Mouse (Mus musculus): Measurements from ENCODE around the gene Lpar1. TPM values are rescaled to one million over a fixed set of nuclear protein-coding genes. Genes with fewer than 3 reads are reported as not detected.

The Lpar1 gene
- polyA plus RNA-seq (2012) = 0.01 TPM in 1 of 2 replicates, not detected in the other

GRCm38 (mm10) chr4:58553631-58554358, at the start of gene Lpar1:
Gene Lpar1, minus strand, starts transcription at chr4:58553898.
- TF ChIP-seq GATA1 (IDR thresholded peaks at IDR 0.05; ENCODE audit: low read length) (no peak), TAL1 (IDR thresholded peaks at IDR 0.05; ENCODE audit: low read length) (no peak)
- Histone ChIP-seq H3K36me3 (ENCODE audit: control insufficient read depth) (no peaks in the 10 kb centered on the region), H3K4me1 (ENCODE audit: control insufficient read depth) (peaks cover 4% of the 10 kb centered on the region; the same call in 1 of the 2 replicates), H3K9me3 (ENCODE audit: control insufficient read depth, low read length) (no peaks in the 10 kb centered on the region), H3K27me3 (ENCODE audit: control insufficient read depth) (peaks cover 31% of the 10 kb centered on the region), H3K4me3 (replicated peaks) (peak within 1 kb of the TSS; percentile 53)

DNA sequence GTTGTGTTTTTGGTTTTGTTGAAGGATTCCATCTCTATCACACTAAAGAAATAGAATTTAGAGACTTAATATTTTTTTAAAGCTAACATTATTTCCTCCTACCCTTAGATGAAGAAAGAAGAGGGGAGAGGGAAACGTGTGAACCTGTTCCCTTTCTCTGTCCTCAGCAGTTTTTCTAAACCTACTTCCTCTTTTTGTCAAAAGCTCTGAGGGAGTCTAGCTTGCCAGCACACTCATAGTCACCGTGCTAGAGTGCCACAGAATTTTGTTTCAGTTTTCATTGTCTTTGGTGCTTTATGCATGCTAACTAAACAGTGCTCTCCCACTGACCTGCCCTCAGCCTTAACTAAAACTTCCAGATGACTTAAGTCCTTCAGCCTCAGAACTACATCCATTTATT, 32.2 kb upstream of the Lpar1 start:
- H3K27me3 ChIP-seq (ENCODE audit: control insufficient read depth) = no peaks in the 10 kb centered on the region
- TF ChIP-seq TAL1 (IDR thresholded peaks at IDR 0.05; ENCODE audit: low read length) (no peak), GATA1 (IDR thresholded peaks at IDR 0.05; ENCODE audit: low read length) (no peak)
- H3K36me3 ChIP-seq (ENCODE audit: control insufficient read depth) = no peaks in the 10 kb centered on the region
- H3K4me3 ChIP-seq (replicated peaks) = no peak overlapping the region
- no peaks in the 10 kb centered on the region for H3K4me1 ChIP-seq (ENCODE audit: control insufficient read depth)
- H3K9me3 ChIP-seq (ENCODE audit: control insufficient read depth, low read length) = no peaks in the 10 kb centered on the region

DNA sequence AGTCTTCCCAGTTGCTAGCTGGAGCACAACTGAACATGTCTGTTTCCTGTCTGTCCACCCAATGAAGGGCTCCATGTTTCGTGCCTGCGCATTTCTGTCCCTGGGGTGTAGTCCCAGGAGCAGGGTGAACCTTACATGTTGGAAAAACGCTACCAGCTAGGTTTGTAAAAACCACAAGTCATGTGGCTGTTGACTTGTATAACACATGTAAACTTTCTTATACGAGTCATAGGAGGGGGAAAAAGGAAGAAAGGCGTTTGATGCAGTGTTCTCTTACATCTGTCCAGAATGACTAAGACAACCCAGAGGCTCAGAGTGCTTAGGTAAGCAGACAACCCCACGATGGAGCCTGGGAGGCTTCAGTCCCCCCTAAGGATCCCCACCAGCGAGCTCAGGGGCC, 27.5 kb upstream of the Lpar1 start:
- no peaks in the 10 kb centered on the region for H3K36me3 ChIP-seq (ENCODE audit: control insufficient read depth)
- H3K4me3 ChIP-seq (replicated peaks) = no peak overlapping the region

GRCm38 (mm10) chr4:58580516-58580915, 26.8 kb upstream of the Lpar1 start:
- H3K27me3 ChIP-seq (ENCODE audit: control insufficient read depth) = no peaks in the 10 kb centered on the region
- H3K4me3 ChIP-seq (replicated peaks) = no peak overlapping the region
- no peaks in the 10 kb centered on the region for H3K9me3 ChIP-seq (ENCODE audit: control insufficient read depth, low read length)
- TF ChIP-seq GATA1 (IDR thresholded peaks at IDR 0.05; ENCODE audit: low read length) (no peak), TAL1 (IDR thresholded peaks at IDR 0.05; ENCODE audit: low read length) (no peak)
- no peaks in the 10 kb centered on the region for H3K4me1 ChIP-seq (ENCODE audit: control insufficient read depth)
- no peaks in the 10 kb centered on the region for H3K36me3 ChIP-seq (ENCODE audit: control insufficient read depth)

More for the DNA sequence above, 27.5 kb upstream of the Lpar1 start:
- TF ChIP-seq TAL1 (IDR thresholded peaks at IDR 0.05; ENCODE audit: low read length) (no peak), GATA1 (IDR thresholded peaks at IDR 0.05; ENCODE audit: low read length) (no peak)
- Histone ChIP-seq H3K27me3 (ENCODE audit: control insufficient read depth) (no peaks in the 10 kb centered on the region), H3K4me1 (ENCODE audit: control insufficient read depth) (no peaks in the 10 kb centered on the region), H3K9me3 (ENCODE audit: control insufficient read depth, low read length) (no peaks in the 10 kb centered on the region)

DNA sequence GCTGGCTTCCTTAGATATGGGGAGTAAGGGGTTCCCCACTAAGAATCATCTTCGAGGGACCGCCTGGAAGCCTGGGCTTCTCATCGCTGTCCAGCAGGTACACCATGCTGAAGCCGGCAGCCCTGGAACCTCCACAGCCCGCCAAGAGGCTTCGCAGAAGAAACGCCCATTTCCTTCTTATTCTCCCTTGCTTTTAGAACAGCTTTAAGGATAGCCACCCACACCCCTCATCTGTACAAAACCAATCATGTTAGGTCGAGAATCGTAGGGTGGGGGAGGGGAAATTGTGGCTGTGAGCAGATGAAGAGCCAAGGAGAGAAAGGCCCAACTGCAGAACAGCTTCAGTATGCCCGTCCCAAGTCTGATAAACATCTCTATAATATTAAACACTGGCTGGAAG, 26.4 kb upstream of the Lpar1 start:
- no peak overlapping the region for H3K4me3 ChIP-seq (replicated peaks)
- no peaks in the 10 kb centered on the region for H3K36me3 ChIP-seq (ENCODE audit: control insufficient read depth)
- H3K4me1 ChIP-seq (ENCODE audit: control insufficient read depth) = no peaks in the 10 kb centered on the region
- H3K9me3 ChIP-seq (ENCODE audit: control insufficient read depth, low read length) = no peaks in the 10 kb centered on the region
- TF ChIP-seq TAL1 (IDR thresholded peaks at IDR 0.05; ENCODE audit: low read length) (no peak), GATA1 (IDR thresholded peaks at IDR 0.05; ENCODE audit: low read length) (no peak)
- H3K27me3 ChIP-seq (ENCODE audit: control insufficient read depth) = no peaks in the 10 kb centered on the region

GRCm38 (mm10) chr4:58578488-58578887, 24.8 kb upstream of the Lpar1 start:
- no peak overlapping the region for H3K4me3 ChIP-seq (replicated peaks)
- no peaks in the 10 kb centered on the region for H3K9me3 ChIP-seq (ENCODE audit: control insufficient read depth, low read length)
- H3K4me1 ChIP-seq (ENCODE audit: control insufficient read depth) = no peaks in the 10 kb centered on the region
- TF ChIP-seq GATA1 (IDR thresholded peaks at IDR 0.05; ENCODE audit: low read length) = no peak
- no peak for TF ChIP-seq TAL1 (IDR thresholded peaks at IDR 0.05; ENCODE audit: low read length)
- no peaks in the 10 kb centered on the region for H3K27me3 ChIP-seq (ENCODE audit: control insufficient read depth)
- H3K36me3 ChIP-seq (ENCODE audit: control insufficient read depth) = no peaks in the 10 kb centered on the region

- Histone ChIP-seq H3K27me3 (ENCODE audit: control insufficient read depth) (no peaks in the 10 kb centered on the region), H3K4me1 (ENCODE audit: control insufficient read depth) (no peaks in the 10 kb centered on the region), H3K9me3 (ENCODE audit: control insufficient read depth, low read length) (no peaks in the 10 kb centered on the region), H3K4me3 (replicated peaks) (no peak overlapping the region), H3K36me3 (ENCODE audit: control insufficient read depth) (no peaks in the 10 kb centered on the region)
- no peak for TF ChIP-seq GATA1 (IDR thresholded peaks at IDR 0.05; ENCODE audit: low read length)
- TF ChIP-seq TAL1 (IDR thresholded peaks at IDR 0.05; ENCODE audit: low read length) = no peak
Observed at GRCm38 (mm10) chr4:58577382-58578048, 23.8 kb upstream of the Lpar1 start.

- Histone ChIP-seq H3K9me3 (ENCODE audit: control insufficient read depth, low read length) (no peaks in the 10 kb centered on the region), H3K27me3 (ENCODE audit: control insufficient read depth) (no peaks in the 10 kb centered on the region), H3K36me3 (ENCODE audit: control insufficient read depth) (no peaks in the 10 kb centered on the region), H3K4me1 (ENCODE audit: control insufficient read depth) (no peaks in the 10 kb centered on the region), H3K4me3 (replicated peaks) (no peak overlapping the region)
- TF ChIP-seq TAL1 (IDR thresholded peaks at IDR 0.05; ENCODE audit: low read length) (no peak), GATA1 (IDR thresholded peaks at IDR 0.05; ENCODE audit: low read length) (no peak)
Observed at GRCm38 (mm10) chr4:58575831-58576230, 22.1 kb upstream of the Lpar1 start.

DNA sequence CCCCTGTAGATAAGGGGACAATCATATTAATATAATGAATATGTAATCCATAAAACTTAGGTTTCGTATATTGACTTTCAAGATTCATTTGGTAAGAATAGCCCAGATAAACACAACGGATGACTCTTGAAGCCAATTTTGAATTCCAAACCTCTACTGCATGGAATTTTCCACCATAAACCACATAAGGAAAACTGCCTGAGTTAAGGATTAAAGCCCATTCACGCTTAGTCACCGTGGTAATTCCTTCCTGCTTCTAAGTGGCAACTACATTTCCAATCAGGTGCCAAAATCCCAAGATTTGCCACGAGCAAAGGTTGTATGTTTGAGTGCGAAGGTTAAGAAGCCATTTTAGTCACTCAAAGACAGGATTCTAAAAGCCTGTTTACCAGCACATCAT, 20.3 kb upstream of the Lpar1 start:
- Histone ChIP-seq H3K36me3 (ENCODE audit: control insufficient read depth) (no peaks in the 10 kb centered on the region), H3K9me3 (ENCODE audit: control insufficient read depth, low read length) (no peaks in the 10 kb centered on the region), H3K4me3 (replicated peaks) (no peak overlapping the region), H3K27me3 (ENCODE audit: control insufficient read depth) (no peaks in the 10 kb centered on the region), H3K4me1 (ENCODE audit: control insufficient read depth) (no peaks in the 10 kb centered on the region)
- no peak for TF ChIP-seq GATA1 (IDR thresholded peaks at IDR 0.05; ENCODE audit: low read length)
- TF ChIP-seq TAL1 (IDR thresholded peaks at IDR 0.05; ENCODE audit: low read length) = no peak

Data from erythroblast, embryonic 14.5 days (primary cell).